Mouse (Mus musculus): Measurements from ENCODE around the gene Klhl25. TPM values are rescaled to one million over a fixed set of nuclear protein-coding genes. Genes with fewer than 3 reads are reported as not detected.
"Not testable (repeated sequence)": the region's sequence is repeated elsewhere in the genome, so short reads cannot be mapped to it uniquely, and the experiment has no call there.

Gene Klhl25
- total RNA-seq, 2 experiments from 2014 or later, result 8.3 to 8.7 TPM

- Histone ChIP-seq H3K4me3 (no peak overlapping the region), H3K27ac (no peak overlapping the region)
- TF ChIP-seq CTCF (conservative IDR thresholded peaks at IDR 0.05), result no peak
- no peak for DNase-seq (ENCODE audit: low spot score in 2 of 2)
Measured at GRCm38 (mm10) chr7:75899517-75899916, 51.4 kb downstream of the Klhl25 start.

- no peak for TF ChIP-seq CTCF (conservative IDR thresholded peaks at IDR 0.05)
- no peak overlapping the region for H3K27ac ChIP-seq
- no peak overlapping the region for H3K4me3 ChIP-seq
- DNase-seq (ENCODE audit: low spot score in 2 of 2), result no peak
Measured at GRCm38 (mm10) chr7:75899954-75900353, 51.8 kb downstream of the Klhl25 start.

GRCm38 (mm10) chr7:75905145-75905544, 57.0 kb downstream of the Klhl25 start:
- DNase-seq (ENCODE audit: low spot score in 2 of 2), result no peak
- H3K4me3 ChIP-seq, result no peak overlapping the region
- H3K27ac ChIP-seq, result no peak overlapping the region
- no peak for TF ChIP-seq CTCF (conservative IDR thresholded peaks at IDR 0.05)

GRCm38 (mm10) chr7:75910035-75910651, 62.0 kb downstream of the Klhl25 start:
- peak; percentile 78 for TF ChIP-seq CTCF (conservative IDR thresholded peaks at IDR 0.05)
- peak; percentile 68 to 69 for DNase-seq (ENCODE audit: low spot score in 2 of 2)
- peak overlapping the region; percentile 79 for H3K27ac ChIP-seq
- peak overlapping the region; percentile 43; the same call in 1 of the 2 replicates for H3K4me3 ChIP-seq

- no peak for DNase-seq (ENCODE audit: low spot score in 2 of 2)
- Histone ChIP-seq H3K27ac (peak overlapping the region; percentile 79), H3K4me3 (peak overlapping the region; percentile 43; the same call in 1 of the 2 replicates)
- no peak for TF ChIP-seq CTCF (conservative IDR thresholded peaks at IDR 0.05)
Measured at GRCm38 (mm10) chr7:75910652-75911035, 62.5 kb downstream of the Klhl25 start.

GRCm38 (mm10) chr7:75913952-75914351, 65.8 kb downstream of the Klhl25 start:
- peak; percentile 69 to 86 for DNase-seq (ENCODE audit: low spot score in 2 of 2)
- H3K27ac ChIP-seq, result no peak overlapping the region
- no peak overlapping the region for H3K4me3 ChIP-seq

GRCm38 (mm10) chr7:75915550-75915949, 67.4 kb downstream of the Klhl25 start:
- H3K4me3 ChIP-seq; DNase-seq (ENCODE audit: low spot score in 2 of 2); H3K27ac ChIP-seq: not testable (repeated sequence)

More at GRCm38 (mm10) chr7:75913952-75914351, 65.8 kb downstream of the Klhl25 start:
- TF ChIP-seq CTCF (conservative IDR thresholded peaks at IDR 0.05), result peak; percentile 95

- H3K4me3 ChIP-seq, result no peak overlapping the region
Measured at GRCm38 (mm10) chr7:75917662-75918061, 69.6 kb downstream of the Klhl25 start.

GRCm38 (mm10) chr7:75919745-75920144, 71.6 kb downstream of the Klhl25 start:
- H3K4me3 ChIP-seq; H3K27ac ChIP-seq; DNase-seq (ENCODE audit: low spot score in 2 of 2): not testable (repeated sequence)

More at GRCm38 (mm10) chr7:75917662-75918061, 69.6 kb downstream of the Klhl25 start:
- DNase-seq (ENCODE audit: low spot score in 2 of 2), result no peak
- TF ChIP-seq CTCF (conservative IDR thresholded peaks at IDR 0.05), result no peak
- no peak overlapping the region for H3K27ac ChIP-seq
